ENCODE assay signal across 21 mouse cellular contexts in genomic region chr13:37526102-37526501, GRCm38 (mm10).
DNase-seq lines count a peak whose midpoint lies in the region; ATAC-seq and TF ChIP-seq lines count a peak whose summit lies in the region.
"Had no signal": no experiment of that assay in that cellular context is flagged by ENCODE, and none has a peak within 500 bp of the region (broad histone marks: within the 10 kb centered on the region; RNA-seq: fewer than 3 reads in every experiment).

No protein-coding gene starts in this region.

- no peak for ATAC-seq in heart, embryonic 11.5 days (replicated peaks; ENCODE audit: insufficient number of reproducible peaks, low FRiP score, low TSS enrichment)
- ATAC-seq in lung, embryonic 16.5 days (ENCODE audit: low read depth) = peak; percentile 17; the same call in 1 of the 2 replicates
- peak; percentile 54 for ATAC-seq in megakaryocyte, adult 5-6 weeks (ENCODE audit: poor library complexity, severe bottlenecking)
- ATAC-seq in stomach, postnatal 0 days (ENCODE audit: low FRiP score, low TSS enrichment) = peak; percentile 15; the same call in 1 of the 2 replicates
- ATAC-seq: activated CD4-positive, CD25-positive, alpha-beta regulatory T cell, adult 4 months; forebrain, embryonic 14.5 days; Patski had no signal

- DNase-seq in heart, embryonic 10.5 days (ENCODE audit: low spot score) = no peak
- DNase-seq in lung, postnatal 25 days (ENCODE audit: low spot score) = no peak
- DNase-seq in stomach, postnatal 0 days (ENCODE audit: low spot score) = no peak
- DNase-seq in cerebellum, adult 8-10 months = no peak
- DNase-seq: cerebellum, adult 11-12 months; cerebellum, adult 9-11 months; cerebellum, postnatal 36 days; gastrocnemius, adult 2 months; gastrocnemius, postnatal 25 days; heart, adult 18-20 months; heart, postnatal 10 days had no signal

- H3K36me3 ChIP-seq in heart, embryonic 10.5 days = no peaks in the 10 kb centered on the region
- H3K36me3 ChIP-seq in heart, embryonic 11.5 days (ENCODE audit: control insufficient read depth, insufficient read depth, low read length) = no peaks in the 10 kb centered on the region
- no peaks in the 10 kb centered on the region for H3K36me3 ChIP-seq in lung, embryonic 16.5 days (ENCODE audit: control insufficient read depth, insufficient read depth, low read length)
- no peaks in the 10 kb centered on the region for H3K36me3 ChIP-seq in stomach, postnatal 0 days (ENCODE audit: control insufficient read depth, insufficient read depth, low read length)
- H3K36me3 ChIP-seq: embryonic facial prominence, embryonic 13.5 days; heart, embryonic 13.5 days; hindbrain, embryonic 13.5 days had no signal

- peaks cover 19% of the 10 kb centered on the region for H3K4me1 ChIP-seq in heart, embryonic 10.5 days
- H3K4me1 ChIP-seq in heart, embryonic 11.5 days (ENCODE audit: control insufficient read depth, insufficient read depth, low read length) = peaks cover 7% of the 10 kb centered on the region
- peaks cover 6% of the 10 kb centered on the region for H3K4me1 ChIP-seq in lung, embryonic 16.5 days (replicated peaks; ENCODE audit: control insufficient read depth, insufficient read depth, low read length)
- no peaks in the 10 kb centered on the region for H3K4me1 ChIP-seq in stomach, postnatal 0 days (replicated peaks; ENCODE audit: control insufficient read depth, insufficient read depth)
- H3K4me1 ChIP-seq: hindbrain, embryonic 13.5 days had no signal

- peak overlapping the region; percentile 30; the same call in 1 of the 2 replicates for H3K27ac ChIP-seq in heart, embryonic 10.5 days
- H3K27ac ChIP-seq in heart, embryonic 11.5 days (ENCODE audit: low read depth, low read length) = no peak overlapping the region
- no peak overlapping the region for H3K27ac ChIP-seq in lung, embryonic 16.5 days (ENCODE audit: low read length)
- no peak overlapping the region for H3K27ac ChIP-seq in stomach, postnatal 0 days (replicated peaks)
- H3K27ac ChIP-seq: embryonic facial prominence, embryonic 13.5 days; gastrocnemius, adult 2 months; heart, embryonic 13.5 days; hindbrain, embryonic 13.5 days had no signal

- no peak overlapping the region for H3K4me3 ChIP-seq in heart, embryonic 10.5 days
- H3K4me3 ChIP-seq in heart, embryonic 11.5 days (ENCODE audit: low read depth, low read length) = no peak overlapping the region
- H3K4me3 ChIP-seq in lung, embryonic 16.5 days (ENCODE audit: low read length) = no peak overlapping the region
- H3K4me3 ChIP-seq in stomach, postnatal 0 days (ENCODE audit: low read depth, low read length) = no peak overlapping the region
- H3K4me3 ChIP-seq: embryonic facial prominence, embryonic 13.5 days; gastrocnemius, adult 2 months; heart, embryonic 13.5 days; hindbrain, embryonic 13.5 days had no signal

- H3K9ac ChIP-seq in heart, embryonic 11.5 days (ENCODE audit: low read depth, low read length) = no peak overlapping the region
- H3K9ac ChIP-seq in lung, embryonic 16.5 days (ENCODE audit: low read length) = no peak overlapping the region
- H3K9ac ChIP-seq in stomach, postnatal 0 days (ENCODE audit: low read length) = no peak overlapping the region
- H3K9ac ChIP-seq: embryonic facial prominence, embryonic 13.5 days; heart, embryonic 13.5 days; hindbrain, embryonic 13.5 days had no signal

- TF ChIP-seq CTCF in stomach, postnatal 0 days (IDR thresholded peaks at IDR 0.05; ENCODE audit: low read depth) = no peak

- no peaks in the 10 kb centered on the region for H3K27me3 ChIP-seq in heart, embryonic 10.5 days (ENCODE audit: insufficient read depth, poor library complexity, severe bottlenecking)
- no peaks in the 10 kb centered on the region; the same call in 1 of the 2 replicates for H3K27me3 ChIP-seq in heart, embryonic 11.5 days (ENCODE audit: control insufficient read depth, insufficient read depth, low read length)
- H3K27me3 ChIP-seq in lung, embryonic 16.5 days (ENCODE audit: control insufficient read depth, insufficient read depth, low read depth, low read length) = no peaks in the 10 kb centered on the region
- H3K27me3 ChIP-seq in stomach, postnatal 0 days (ENCODE audit: control insufficient read depth, insufficient read depth, low read length) = no peaks in the 10 kb centered on the region
- H3K27me3 ChIP-seq: CH12.LX; embryonic facial prominence, embryonic 13.5 days; heart, embryonic 13.5 days; hindbrain, embryonic 13.5 days had no signal

- no peak for TF ChIP-seq EP300 in stomach, postnatal 0 days (optimal IDR thresholded peaks at IDR 0.05)

- WGBS in heart, embryonic 10.5 days = 56% methylated on average over 8 of the region's 8 CpGs
- WGBS in heart, embryonic 11.5 days (ENCODE audit: insufficient replicate concordance) = 58% methylated on average over 8 of the region's 8 CpGs
- WGBS in lung, embryonic 16.5 days = 55% methylated on average over 8 of the region's 8 CpGs
- 84% methylated on average over 8 of the region's 8 CpGs for WGBS in stomach, postnatal 0 days

- H3K4me2 ChIP-seq in heart, embryonic 11.5 days = no peak overlapping the region
- no peak overlapping the region for H3K4me2 ChIP-seq in lung, embryonic 16.5 days (ENCODE audit: low read depth, low read length)
- no peak overlapping the region for H3K4me2 ChIP-seq in stomach, postnatal 0 days (replicated peaks; ENCODE audit: low read depth)
- H3K4me2 ChIP-seq: embryonic facial prominence, embryonic 13.5 days; heart, embryonic 13.5 days; hindbrain, embryonic 13.5 days had no signal

- H3K9me3 ChIP-seq in heart, embryonic 10.5 days = no peaks in the 10 kb centered on the region
- H3K9me3 ChIP-seq in heart, embryonic 11.5 days (replicated peaks; ENCODE audit: control insufficient read depth, low read length) = no peaks in the 10 kb centered on the region
- no peaks in the 10 kb centered on the region for H3K9me3 ChIP-seq in lung, embryonic 16.5 days (ENCODE audit: control insufficient read depth, low read length)
- no peaks in the 10 kb centered on the region for H3K9me3 ChIP-seq in stomach, postnatal 0 days (ENCODE audit: control insufficient read depth, low read length)
- H3K9me3 ChIP-seq: embryonic facial prominence, embryonic 13.5 days; heart, embryonic 13.5 days; hindbrain, embryonic 13.5 days had no signal
